Mouse (Mus musculus) heart, embryonic 16.5 days (tissue): Measurements from ENCODE around the gene Snap25. TPM values are rescaled to one million over a fixed set of nuclear protein-coding genes. Genes with fewer than 3 reads are reported as not detected.

Experiments
- ATAC-seq: fragments of 200-750 bp; cut with Nextera tagmentation; replicated peaks from 2 replicates; pipeline ENCODE4 v1.8.0; 2017; ENCODE audit warnings: moderate number of reproducible peaks; ENCODE audit not compliant: insufficient read depth, low FRiP score; ENCODE audit errors: extremely low read depth
- H3K27ac ChIP-seq: fragments of 300-500 bp; sonication (generic); 2 replicates; pipeline ENCODE4 v1.5.1; 2014; ENCODE audit warnings: mild to moderate bottlenecking, low read length, control low read depth, moderate library complexity
- H3K27me3 ChIP-seq: fragments of 300-500 bp; sonication (generic); 2 replicates; pipeline ENCODE4 v1.6.1; 2014; ENCODE audit warnings: low read length, mixed read lengths; ENCODE audit not compliant: control insufficient read depth, insufficient read depth
- H3K36me3 ChIP-seq: fragments of 300-500 bp; sonication (generic); 2 replicates; pipeline ENCODE4 v1.6.1; 2014; ENCODE audit not compliant: control insufficient read depth, insufficient read depth
- H3K4me1 ChIP-seq: fragments of 300-500 bp; sonication (generic); 2 replicates; pipeline ENCODE4 v1.6.1; 2014; ENCODE audit warnings: low read length, mixed read lengths; ENCODE audit not compliant: control insufficient read depth, insufficient read depth
- H3K4me2 ChIP-seq: fragments of 300-500 bp; sonication (generic); 2 replicates; pipeline ENCODE4 v1.6.1; 2014; ENCODE audit warnings: low read depth, mild to moderate bottlenecking, control low read depth, low read length
- H3K4me3 ChIP-seq: fragments of 300-500 bp; sonication (generic); 2 replicates; pipeline ENCODE4 v1.5.1; 2014; ENCODE audit warnings: mild to moderate bottlenecking, control low read depth, low read length
- H3K9ac ChIP-seq: fragments of 300-500 bp; sonication (generic); 2 replicates; pipeline ENCODE4 v1.6.1; 2014; ENCODE audit warnings: low read length, control low read depth
- H3K9me3 ChIP-seq: fragments of 300-500 bp; sonication (generic); replicated peaks from 2 replicates; pipeline ENCODE4 v1.6.1; 2016; ENCODE audit warnings: low read length; ENCODE audit not compliant: control insufficient read depth
- WGBS: fragments of 180-500 bp; shearing (Covaris S2); extraction: QIAGEN DNeasy Blood & Tissue Kit; methylation state at CpG from one replicate; pipeline ENCODE4 v1.1.7; 2014; 5-methylcytosine and 5-hydroxymethylcytosine counted together
- polyA plus RNA-seq: library from polyadenylated mRNA; unstranded; fragments of >200 nt; fragmentation: Nextera tagmentation; extraction: Ambion mirVana; gene quantifications from 2 replicates; pipeline ENCODE4 v1.2.1, GENCODE M21; 2015

The Snap25 gene
- polyA plus RNA-seq, 1 experiment from 2014 or later: 0.89 TPM

DNA sequence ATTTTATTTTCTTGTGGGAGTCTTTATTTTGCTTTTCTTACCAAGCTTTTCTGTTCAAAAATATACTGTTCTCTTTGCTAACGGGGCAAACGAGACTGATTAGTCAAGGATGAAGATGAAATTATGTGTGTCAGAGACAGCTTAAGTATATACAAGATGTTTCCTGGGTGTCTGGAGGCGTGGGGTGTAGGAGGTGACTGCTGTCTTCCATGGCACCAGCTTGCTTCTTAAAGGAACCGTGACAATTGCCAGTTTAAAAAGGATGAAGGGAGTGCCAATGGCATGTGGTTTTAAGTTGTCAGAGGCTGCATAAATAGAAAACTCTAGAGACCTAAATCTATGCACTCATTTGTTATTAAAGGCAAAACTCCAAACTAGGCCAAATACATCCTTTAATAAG is 75.1 kb downstream of the Snap25 start:
- H3K4me2 ChIP-seq: no peak overlapping the region
- H3K9ac ChIP-seq: no peak overlapping the region
- no peaks in the 10 kb centered on the region for H3K4me1 ChIP-seq
- 60% methylated on average over 4 of the region's 4 CpGs for whole genome bisulfite sequencing
- no peaks in the 10 kb centered on the region for H3K36me3 ChIP-seq
- no peak for ATAC-seq
- no peak overlapping the region for H3K27ac ChIP-seq
- H3K9me3 ChIP-seq: no peaks in the 10 kb centered on the region
- H3K27me3 ChIP-seq: no peaks in the 10 kb centered on the region
- no peak overlapping the region for H3K4me3 ChIP-seq

DNA sequence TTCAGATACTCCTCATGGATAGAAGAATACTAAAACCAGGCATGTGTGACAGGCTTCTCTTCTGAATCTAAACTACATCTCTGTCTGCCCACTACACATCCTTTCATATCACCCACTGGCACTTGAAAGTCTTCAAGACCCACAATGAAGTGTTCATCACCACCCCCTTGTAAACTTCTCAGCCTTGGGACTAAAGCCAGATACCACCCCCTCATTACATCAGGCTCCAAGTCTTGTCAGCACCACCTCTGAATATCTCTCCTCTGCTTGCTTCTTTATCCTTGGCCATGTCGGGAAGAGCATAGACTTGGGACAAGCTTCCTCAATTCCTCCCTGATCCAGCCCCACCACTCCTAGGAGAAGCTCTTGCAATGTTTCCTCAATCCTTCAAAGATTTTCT is 83.3 kb downstream of the Snap25 start:
- no peak overlapping the region for H3K27ac ChIP-seq
- no peak overlapping the region for H3K4me3 ChIP-seq
- H3K27me3 ChIP-seq: no peaks in the 10 kb centered on the region
- H3K9ac ChIP-seq: no peak overlapping the region
- no peaks in the 10 kb centered on the region for H3K36me3 ChIP-seq
- H3K9me3 ChIP-seq: no peaks in the 10 kb centered on the region
- ATAC-seq: no peak
- H3K4me2 ChIP-seq: no peak overlapping the region
- H3K4me1 ChIP-seq: no peaks in the 10 kb centered on the region
- WGBS: 38% methylated on average over 1 of the region's 1 CpGs

DNA sequence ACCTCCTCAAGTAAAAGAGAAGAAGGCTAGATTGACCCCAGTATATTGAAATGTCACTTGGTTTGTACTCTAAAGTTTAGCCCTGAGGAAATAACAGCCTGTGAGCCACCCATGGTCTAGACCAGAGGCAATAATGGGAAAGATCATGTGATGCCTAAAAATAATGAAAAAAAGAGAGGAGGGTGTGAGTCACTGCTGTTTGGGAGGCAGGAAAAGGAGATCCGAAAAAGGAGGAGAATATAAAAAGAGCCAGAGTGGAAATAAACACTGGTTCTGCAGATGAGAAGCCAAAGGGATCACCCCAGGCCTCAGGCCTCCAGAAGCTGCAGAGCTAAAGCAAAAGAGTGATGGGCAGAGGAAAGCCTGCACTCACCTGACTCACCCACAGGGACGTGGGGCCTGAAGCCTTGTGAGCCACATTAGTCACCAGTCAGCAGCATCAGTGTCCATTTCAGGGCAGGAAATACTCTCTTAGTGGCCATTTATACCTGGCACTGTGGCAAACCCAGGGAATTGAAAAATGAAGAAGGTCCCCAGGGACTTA is 85.7 kb downstream of the Snap25 start:
- H3K4me2 ChIP-seq: no peak overlapping the region
- H3K27ac ChIP-seq: no peak overlapping the region
- no peak for ATAC-seq
- H3K27me3 ChIP-seq: no peaks in the 10 kb centered on the region
- no peaks in the 10 kb centered on the region for H3K4me1 ChIP-seq
- H3K9ac ChIP-seq: no peak overlapping the region
- 64% methylated on average over 2 of the region's 2 CpGs for WGBS
- no peaks in the 10 kb centered on the region for H3K36me3 ChIP-seq
- no peak overlapping the region for H3K4me3 ChIP-seq
- no peaks in the 10 kb centered on the region for H3K9me3 ChIP-seq

DNA sequence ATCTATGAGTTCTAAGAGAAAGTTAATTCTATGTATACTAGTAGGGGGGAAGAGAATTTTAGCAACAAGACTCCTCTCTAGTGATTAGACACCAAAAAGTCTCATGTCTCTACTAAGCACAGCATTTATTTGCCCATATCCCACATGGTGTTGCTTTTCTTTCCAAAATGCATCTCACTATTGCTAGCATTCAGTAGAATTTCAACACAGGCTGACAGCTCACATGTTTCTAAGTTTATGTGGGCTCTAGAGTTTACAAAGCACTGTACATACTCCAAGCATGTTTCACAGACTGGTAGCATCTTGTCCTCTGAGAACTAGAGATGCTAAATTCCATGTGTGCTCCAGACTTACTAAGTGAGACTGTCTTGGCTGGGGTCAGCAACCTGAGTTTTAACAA is 87.8 kb downstream of the Snap25 start:
- Histone ChIP-seq H3K27me3 (no peaks in the 10 kb centered on the region), H3K27ac (no peak overlapping the region), H3K4me1 (no peaks in the 10 kb centered on the region), H3K9me3 (no peaks in the 10 kb centered on the region), H3K4me2 (no peak overlapping the region), H3K4me3 (no peak overlapping the region), H3K9ac (no peak overlapping the region), H3K36me3 (no peaks in the 10 kb centered on the region)
- ATAC-seq: no peak

DNA sequence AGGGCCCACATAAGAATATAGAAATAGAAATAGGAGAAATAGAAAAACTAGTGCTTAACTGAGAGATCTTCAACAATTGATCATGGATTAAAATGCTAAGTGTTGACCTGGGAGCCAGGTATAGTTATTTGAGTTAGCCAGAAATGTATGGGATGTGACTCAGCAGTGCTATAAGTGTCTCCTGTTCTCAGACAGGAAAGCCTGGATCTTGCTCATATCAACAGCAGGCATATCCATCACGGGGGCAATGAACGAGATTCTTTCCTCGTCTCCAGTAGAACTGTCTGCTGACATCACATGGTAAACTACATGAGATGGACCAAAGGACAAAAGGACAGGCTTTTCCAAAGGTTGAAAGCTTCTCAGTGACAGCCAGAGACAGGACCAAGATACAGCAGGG is 88.8 kb downstream of the Snap25 start:
- Histone ChIP-seq H3K4me1 (no peaks in the 10 kb centered on the region), H3K36me3 (no peaks in the 10 kb centered on the region), H3K4me3 (no peak overlapping the region), H3K4me2 (no peak overlapping the region), H3K9ac (no peak overlapping the region), H3K27ac (no peak overlapping the region), H3K9me3 (no peaks in the 10 kb centered on the region), H3K27me3 (no peaks in the 10 kb centered on the region)
- WGBS: 43% methylated on average over 3 of the region's 3 CpGs
- no peak for ATAC-seq

DNA sequence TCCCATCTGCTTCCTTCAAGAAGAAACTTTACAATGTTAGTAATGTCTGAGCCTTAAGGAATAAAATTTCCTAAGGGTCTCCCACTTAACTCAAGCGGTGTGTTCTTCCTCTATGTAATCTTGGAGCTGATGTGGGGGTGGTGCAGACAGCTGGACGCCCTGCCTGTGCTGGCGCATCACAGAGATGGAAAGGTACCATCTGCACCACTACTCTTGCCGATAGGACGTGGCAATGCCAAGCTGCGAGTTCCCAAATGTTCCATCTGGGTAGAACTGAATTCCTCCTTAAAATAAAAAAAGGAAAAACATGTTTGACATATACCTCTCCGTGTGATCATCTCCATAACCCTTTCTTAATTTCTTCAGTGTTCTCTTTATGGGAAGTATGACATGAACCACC is 89.9 kb downstream of the Snap25 start:
- no peaks in the 10 kb centered on the region for H3K27me3 ChIP-seq
- no peak for ATAC-seq
- H3K36me3 ChIP-seq: no peaks in the 10 kb centered on the region
- H3K9me3 ChIP-seq: no peaks in the 10 kb centered on the region
- H3K4me1 ChIP-seq: no peaks in the 10 kb centered on the region
- H3K27ac ChIP-seq: no peak overlapping the region
- WGBS: 71% methylated on average over 7 of the region's 7 CpGs
- no peak overlapping the region for H3K9ac ChIP-seq
- no peak overlapping the region for H3K4me2 ChIP-seq
- no peak overlapping the region for H3K4me3 ChIP-seq

DNA sequence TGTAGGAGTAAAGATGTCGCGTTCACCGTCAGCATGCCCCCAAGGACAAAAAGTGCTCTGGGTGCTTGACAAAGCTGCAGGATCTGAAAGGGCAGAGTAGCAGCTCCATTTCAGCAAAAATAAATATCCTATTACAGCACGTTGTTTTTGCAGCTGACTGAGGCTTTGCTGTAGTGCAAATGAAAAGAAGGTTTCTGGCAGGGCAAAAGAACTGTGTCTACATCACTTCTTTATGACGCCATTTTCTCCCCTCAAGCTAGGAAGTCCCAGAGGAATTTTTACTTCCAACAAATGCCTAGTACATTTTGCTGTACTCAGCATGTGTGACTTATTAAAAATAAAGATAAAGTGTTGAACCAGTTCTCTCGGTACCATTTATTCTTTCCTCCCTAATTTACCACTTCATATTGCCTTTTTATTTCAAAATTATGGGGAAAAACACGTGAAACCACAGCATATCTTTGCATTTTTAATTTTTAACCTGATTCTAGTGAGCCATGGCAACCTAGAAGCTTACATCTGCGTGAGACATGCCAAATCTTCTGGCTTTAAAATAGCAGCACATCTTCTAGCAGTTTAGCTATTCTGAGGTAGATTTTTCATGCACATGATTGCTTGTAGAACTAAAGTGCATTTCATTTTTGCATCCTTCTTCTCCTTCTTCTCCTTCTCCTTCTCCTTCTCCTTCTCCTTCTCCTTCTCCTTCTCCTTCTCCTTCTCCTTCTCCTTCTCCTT is 94.9 kb downstream of the Snap25 start:
- Histone ChIP-seq H3K4me2 (no peak overlapping the region), H3K27ac (no peak overlapping the region), H3K36me3 (no peaks in the 10 kb centered on the region), H3K27me3 (no peaks in the 10 kb centered on the region), H3K4me1 (no peaks in the 10 kb centered on the region), H3K9ac (no peak overlapping the region), H3K9me3 (no peaks in the 10 kb centered on the region), H3K4me3 (no peak overlapping the region)
- no peak for ATAC-seq
- 63% methylated on average over 8 of the region's 8 CpGs for WGBS

DNA sequence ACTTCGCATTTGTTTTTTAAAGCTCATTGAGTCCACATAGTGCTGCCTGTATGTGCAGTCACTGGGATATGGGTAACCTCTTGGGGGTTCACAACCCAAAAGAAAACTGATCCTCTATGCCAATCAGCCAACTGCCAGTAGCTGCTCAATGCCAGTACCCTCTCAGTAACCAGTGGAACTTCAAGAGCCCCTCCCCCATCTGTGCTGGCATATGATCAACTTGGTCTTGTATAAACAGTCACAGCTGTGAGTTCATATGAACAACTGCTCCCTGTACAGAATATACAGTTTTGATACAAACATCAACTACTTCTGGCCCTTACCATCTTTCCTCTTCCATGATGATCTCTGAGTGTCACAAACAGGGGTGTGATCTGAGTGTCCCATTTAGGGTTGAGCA is 98.1 kb downstream of the Snap25 start:
- no peaks in the 10 kb centered on the region for H3K36me3 ChIP-seq
- no peak overlapping the region for H3K4me2 ChIP-seq
- H3K27ac ChIP-seq: no peak overlapping the region
- no peak overlapping the region for H3K9ac ChIP-seq
- no peaks in the 10 kb centered on the region for H3K9me3 ChIP-seq
- no peaks in the 10 kb centered on the region for H3K27me3 ChIP-seq
- no peak overlapping the region for H3K4me3 ChIP-seq
- no peaks in the 10 kb centered on the region for H3K4me1 ChIP-seq
- no peak for ATAC-seq
- WGBS: 89% methylated on average over 1 of the region's 1 CpGs

DNA sequence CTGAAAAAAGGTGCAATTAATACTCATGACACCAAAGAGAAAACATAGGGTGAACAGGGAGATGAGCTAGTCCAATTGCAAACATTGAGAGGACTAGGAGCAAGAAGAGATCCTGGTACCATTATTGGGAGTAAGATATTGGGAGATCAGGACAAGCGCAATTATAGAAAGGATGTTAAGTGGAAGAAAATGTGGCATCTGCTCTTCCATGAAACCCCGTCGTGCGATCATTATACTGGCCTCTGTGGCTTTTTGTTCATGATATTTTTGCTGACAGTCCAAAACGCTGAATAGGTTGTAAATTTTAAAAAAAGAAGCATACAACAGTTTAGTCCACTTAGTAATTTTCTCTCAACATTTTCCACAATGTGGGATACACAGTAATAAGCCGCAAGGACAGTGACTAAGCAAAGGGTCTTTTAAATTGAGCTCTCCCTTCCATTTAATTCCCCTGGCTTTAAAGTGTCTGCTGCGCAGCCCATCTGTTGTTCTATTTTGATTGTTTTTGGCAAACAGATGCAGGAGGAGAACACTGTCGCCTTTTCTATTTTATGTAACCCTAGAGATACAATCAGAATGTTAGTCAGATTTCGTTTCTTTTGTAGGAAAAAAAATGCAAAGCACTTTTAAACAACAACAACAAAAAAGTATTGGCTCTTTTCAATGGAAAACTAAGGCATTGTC is 103.6 kb downstream of the Snap25 start:
- Histone ChIP-seq H3K36me3 (no peaks in the 10 kb centered on the region), H3K27me3 (no peaks in the 10 kb centered on the region), H3K4me3 (no peak overlapping the region), H3K27ac (no peak overlapping the region), H3K4me1 (no peaks in the 10 kb centered on the region), H3K4me2 (no peak overlapping the region), H3K9ac (no peak overlapping the region), H3K9me3 (no peaks in the 10 kb centered on the region)
- no peak for ATAC-seq
- 81% methylated on average over 9 of the region's 9 CpGs for WGBS
